Mouse (Mus musculus) E14TG2a.4 (cell line): ENCODE results near the gene Izumo1.

Experiments
- CTCF ChIP-seq: conservative IDR thresholded peaks from 2 replicates; pipeline ENCODE4 v1.5.1; 2014; ENCODE audit warnings: low read length
- POU5F1 ChIP-seq: IDR thresholded peaks from 2 replicates; pipeline ENCODE4 v1.6.1; 2014; ENCODE audit warnings: low read length, borderline replicate concordance

- TF ChIP-seq CTCF (no peak), POU5F1 (no peak)
Observed at GRCm38 (mm10) chr7:45677627-45678295, 56.1 kb downstream of the Izumo1 start.
